Mouse (Mus musculus): ENCODE results near the gene Zfp872. TPM values are rescaled to one million over a fixed set of nuclear protein-coding genes. Genes with fewer than 3 reads are reported as not detected.
A peak's percentile ranks its signal among the peaks of the same experiment; 100 is the strongest.

Gene Zfp872
- polyA plus RNA-seq, 1 experiment from 2014 or later, result 0.27 TPM

GRCm38 (mm10) chr9:22165964-22166363 is 21.9 kb upstream of the Zfp872 start:
- Histone ChIP-seq H3K36me3 (ENCODE audit: control insufficient read depth, insufficient read depth) (no peaks in the 10 kb centered on the region), H3K9ac (ENCODE audit: low read depth, low read length) (no peak overlapping the region), H3K27me3 (replicated peaks; ENCODE audit: control insufficient read depth, insufficient read depth, low read length) (no peaks in the 10 kb centered on the region), H3K27ac (ENCODE audit: low read depth, low read length) (no peak overlapping the region), H3K4me3 (ENCODE audit: low read depth, low read length) (no peak overlapping the region), H3K4me2 (replicated peaks; ENCODE audit: low read depth) (no peak overlapping the region), H3K4me1 (replicated peaks; ENCODE audit: control insufficient read depth, insufficient read depth, low read length) (no peaks in the 10 kb centered on the region), H3K9me3 (ENCODE audit: control insufficient read depth) (0 out of 2 replicates have a peak, but pooled peaks cover 4% of the 10 kb centered on the region)
- TF ChIP-seq CTCF (IDR thresholded peaks at IDR 0.05; ENCODE audit: low read depth), result no peak
- no peak for ATAC-seq
- WGBS, result 64% methylated on average over 6 of the region's 6 CpGs

- no peaks in the 10 kb centered on the region for H3K27me3 ChIP-seq (replicated peaks; ENCODE audit: control insufficient read depth, insufficient read depth, low read length)
- no peak overlapping the region for H3K27ac ChIP-seq (ENCODE audit: low read depth, low read length)
- no peaks in the 10 kb centered on the region for H3K4me1 ChIP-seq (replicated peaks; ENCODE audit: control insufficient read depth, insufficient read depth, low read length)
- no peak overlapping the region for H3K4me3 ChIP-seq (ENCODE audit: low read depth, low read length)
- ATAC-seq, result no peak
- H3K9ac ChIP-seq (ENCODE audit: low read depth, low read length), result no peak overlapping the region
- H3K36me3 ChIP-seq (ENCODE audit: control insufficient read depth, insufficient read depth), result no peaks in the 10 kb centered on the region
- no peak overlapping the region for H3K4me2 ChIP-seq (replicated peaks; ENCODE audit: low read depth)
- 91% methylated on average over 10 of the region's 10 CpGs for WGBS
- TF ChIP-seq CTCF (IDR thresholded peaks at IDR 0.05; ENCODE audit: low read depth), result peak; percentile 40
- H3K9me3 ChIP-seq (ENCODE audit: control insufficient read depth), result 0 out of 2 replicates have a peak, but pooled peaks cover 4% of the 10 kb centered on the region
Measured at GRCm38 (mm10) chr9:22166686-22167085, 21.2 kb upstream of the Zfp872 start.

GRCm38 (mm10) chr9:22167751-22168150 is 20.1 kb upstream of the Zfp872 start:
- ATAC-seq, result no peak
- TF ChIP-seq CTCF (IDR thresholded peaks at IDR 0.05; ENCODE audit: low read depth), result no peak
- H3K9ac ChIP-seq (ENCODE audit: low read depth, low read length), result no peak overlapping the region
- no peak overlapping the region for H3K4me3 ChIP-seq (ENCODE audit: low read depth, low read length)
- H3K4me1 ChIP-seq (replicated peaks; ENCODE audit: control insufficient read depth, insufficient read depth, low read length), result no peaks in the 10 kb centered on the region
- 0 out of 2 replicates have a peak, but pooled peaks cover 4% of the 10 kb centered on the region for H3K9me3 ChIP-seq (ENCODE audit: control insufficient read depth)
- no peak overlapping the region for H3K27ac ChIP-seq (ENCODE audit: low read depth, low read length)
- H3K27me3 ChIP-seq (replicated peaks; ENCODE audit: control insufficient read depth, insufficient read depth, low read length), result no peaks in the 10 kb centered on the region
- H3K4me2 ChIP-seq (replicated peaks; ENCODE audit: low read depth), result no peak overlapping the region
- no peaks in the 10 kb centered on the region for H3K36me3 ChIP-seq (ENCODE audit: control insufficient read depth, insufficient read depth)
- WGBS, result over 99% methylated on average over 4 of the region's 4 CpGs

GRCm38 (mm10) chr9:22169327-22169726 is 18.6 kb upstream of the Zfp872 start:
- no peaks in the 10 kb centered on the region for H3K36me3 ChIP-seq (ENCODE audit: control insufficient read depth, insufficient read depth)
- H3K9me3 ChIP-seq (ENCODE audit: control insufficient read depth), result 0 out of 2 replicates have a peak, but pooled peaks cover 4% of the 10 kb centered on the region
- no peaks in the 10 kb centered on the region for H3K27me3 ChIP-seq (replicated peaks; ENCODE audit: control insufficient read depth, insufficient read depth, low read length)
- H3K4me3 ChIP-seq (ENCODE audit: low read depth, low read length), result no peak overlapping the region
- 95% methylated on average over 11 of the region's 11 CpGs for WGBS
- H3K9ac ChIP-seq (ENCODE audit: low read depth, low read length), result no peak overlapping the region
- H3K4me1 ChIP-seq (replicated peaks; ENCODE audit: control insufficient read depth, insufficient read depth, low read length), result no peaks in the 10 kb centered on the region
- no peak for TF ChIP-seq CTCF (IDR thresholded peaks at IDR 0.05; ENCODE audit: low read depth)
- no peak overlapping the region for H3K27ac ChIP-seq (ENCODE audit: low read depth, low read length)
- no peak overlapping the region for H3K4me2 ChIP-seq (replicated peaks; ENCODE audit: low read depth)
- no peak for ATAC-seq

- no peak overlapping the region for H3K9ac ChIP-seq (ENCODE audit: low read depth, low read length)
- H3K9me3 ChIP-seq (ENCODE audit: control insufficient read depth), result peaks cover 9% of the 10 kb centered on the region; the same call in 1 of the 2 replicates
- WGBS, result 90% methylated on average over 4 of the region's 4 CpGs
- ATAC-seq, result no peak
- no peaks in the 10 kb centered on the region for H3K36me3 ChIP-seq (ENCODE audit: control insufficient read depth, insufficient read depth)
- TF ChIP-seq CTCF (IDR thresholded peaks at IDR 0.05; ENCODE audit: low read depth), result no peak
- no peaks in the 10 kb centered on the region for H3K4me1 ChIP-seq (replicated peaks; ENCODE audit: control insufficient read depth, insufficient read depth, low read length)
- no peak overlapping the region for H3K4me3 ChIP-seq (ENCODE audit: low read depth, low read length)
- H3K27me3 ChIP-seq (replicated peaks; ENCODE audit: control insufficient read depth, insufficient read depth, low read length), result no peaks in the 10 kb centered on the region
- H3K4me2 ChIP-seq (replicated peaks; ENCODE audit: low read depth), result no peak overlapping the region
- H3K27ac ChIP-seq (ENCODE audit: low read depth, low read length), result no peak overlapping the region
Measured at GRCm38 (mm10) chr9:22172318-22172717, 15.6 kb upstream of the Zfp872 start.

- peak; percentile 99 for ATAC-seq
- Histone ChIP-seq H3K4me3 (ENCODE audit: low read depth, low read length) (no peak overlapping the region), H3K9me3 (ENCODE audit: control insufficient read depth) (peaks cover 12% of the 10 kb centered on the region), H3K9ac (ENCODE audit: low read depth, low read length) (no peak overlapping the region), H3K4me2 (replicated peaks; ENCODE audit: low read depth) (0 out of 2 replicates have a peak overlapping the region, but pooled peaks have one; percentile 21), H3K4me1 (replicated peaks; ENCODE audit: control insufficient read depth, insufficient read depth, low read length) (no peaks in the 10 kb centered on the region), H3K36me3 (ENCODE audit: control insufficient read depth, insufficient read depth) (no peaks in the 10 kb centered on the region), H3K27me3 (replicated peaks; ENCODE audit: control insufficient read depth, insufficient read depth, low read length) (no peaks in the 10 kb centered on the region), H3K27ac (ENCODE audit: low read depth, low read length) (peak overlapping the region; percentile 46; the same call in 1 of the 2 replicates)
- 18% methylated on average over 5 of the region's 5 CpGs for WGBS
- TF ChIP-seq CTCF (IDR thresholded peaks at IDR 0.05; ENCODE audit: low read depth), result no peak
Measured at GRCm38 (mm10) chr9:22196412-22196811, 8.5 kb downstream of the Zfp872 start.

- H3K27ac ChIP-seq (ENCODE audit: low read depth, low read length), result no peak overlapping the region
- no peak overlapping the region for H3K9ac ChIP-seq (ENCODE audit: low read depth, low read length)
- peak overlapping the region; percentile 7; the same call in 1 of the 2 replicates for H3K4me2 ChIP-seq (replicated peaks; ENCODE audit: low read depth)
Measured at GRCm38 (mm10) chr9:22213785-22214194, 25.9 kb downstream of the Zfp872 start.

More at GRCm38 (mm10) chr9:22213785-22214194, 25.9 kb downstream of the Zfp872 start:
- 36% methylated on average over 2 of the region's 2 CpGs for WGBS
- Histone ChIP-seq H3K36me3 (ENCODE audit: control insufficient read depth, insufficient read depth) (no peaks in the 10 kb centered on the region), H3K4me3 (ENCODE audit: low read depth, low read length) (no peak overlapping the region), H3K4me1 (replicated peaks; ENCODE audit: control insufficient read depth, insufficient read depth, low read length) (no peaks in the 10 kb centered on the region), H3K9me3 (ENCODE audit: control insufficient read depth) (no peaks in the 10 kb centered on the region), H3K27me3 (replicated peaks; ENCODE audit: control insufficient read depth, insufficient read depth, low read length) (no peaks in the 10 kb centered on the region)
- peak; percentile 84 for ATAC-seq
- no peak for TF ChIP-seq CTCF (IDR thresholded peaks at IDR 0.05; ENCODE audit: low read depth)

Measured in intestine, postnatal 0 days (tissue).